15 mouse cellular contexts compared by ENCODE assay signal in the genomic region with DNA sequence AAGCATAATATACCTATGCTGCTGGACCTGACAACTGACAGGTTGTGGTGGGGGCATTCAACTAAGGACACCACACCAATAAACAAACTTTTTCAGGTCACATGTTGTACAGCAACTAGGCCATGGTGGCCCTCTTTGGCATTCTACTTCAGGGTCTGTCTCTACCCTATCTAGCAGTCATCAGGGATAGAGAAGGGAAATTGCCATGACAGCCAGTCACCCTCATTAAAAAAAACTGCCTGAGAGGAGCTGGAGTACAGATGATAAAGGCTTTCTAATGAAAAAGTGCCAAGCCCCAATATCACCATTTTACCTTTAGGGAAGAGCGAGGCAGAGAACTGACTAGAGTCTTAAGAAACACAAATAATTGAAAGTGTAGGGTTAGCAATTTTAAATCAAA.
"Had no signal": no experiment of that assay in that cellular context is flagged by ENCODE, and none has a peak within 500 bp of the region (broad histone marks: within the 10 kb centered on the region; RNA-seq: fewer than 3 reads in every experiment).

No protein-coding gene starts in this region.

- H3K9me3 ChIP-seq: neural tube, embryonic 15.5 days; stomach, embryonic 15.5 days had no signal

- H3K4me2 ChIP-seq: neural tube, embryonic 15.5 days; stomach, embryonic 15.5 days had no signal

- H3K4me1 ChIP-seq: stomach, embryonic 15.5 days had no signal

- H3K9ac ChIP-seq: neural tube, embryonic 15.5 days; stomach, embryonic 15.5 days had no signal

- DNase-seq: retina, postnatal 1 day; right cerebral cortex, adult 18-20 months; right cerebral cortex, postnatal 14 days; right cerebral cortex, postnatal 25 days; right cerebral cortex, postnatal 4 days; spleen, adult 18-20 months; thymus, adult 18-20 months; thymus, adult 2 months; thymus, postnatal 14 days; thymus, postnatal 25 days; thymus, postnatal 36 days; thymus, postnatal 4 days had no signal

- H3K27me3 ChIP-seq: neural tube, embryonic 15.5 days; stomach, embryonic 15.5 days had no signal

- H3K36me3 ChIP-seq: neural tube, embryonic 15.5 days; stomach, embryonic 15.5 days had no signal

- H3K4me3 ChIP-seq: neural tube, embryonic 15.5 days; stomach, embryonic 15.5 days had no signal

- H3K27ac ChIP-seq: neural tube, embryonic 15.5 days; stomach, embryonic 15.5 days; stomach, postnatal 0 days had no signal
